Mouse (Mus musculus): Measurements from ENCODE around the gene Rb1.

DNA sequence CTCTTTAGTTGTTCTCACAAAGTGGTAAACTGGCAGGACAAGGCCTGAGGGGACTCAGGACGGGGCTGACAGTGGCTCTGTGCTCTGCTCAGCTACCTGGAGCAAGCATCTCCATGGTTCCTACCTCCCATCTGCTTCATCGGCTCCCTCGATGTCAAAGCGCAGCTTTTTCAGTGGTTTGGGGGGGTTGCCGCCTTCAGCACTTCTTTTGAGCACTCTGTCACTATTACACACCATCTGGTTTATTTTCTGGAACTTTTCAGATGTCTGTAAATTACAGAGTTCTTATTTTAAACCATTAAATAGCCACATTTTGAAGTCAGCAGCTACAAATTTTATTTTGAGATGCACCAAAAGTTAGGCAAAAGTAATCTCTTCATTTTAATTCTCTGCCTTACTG is 126.6 kb downstream of the Rb1 start:
- TF ChIP-seq GATA1 (IDR thresholded peaks at IDR 0.05; ENCODE audit: low read length) (no peak), TAL1 (IDR thresholded peaks at IDR 0.05; ENCODE audit: low read length) (no peak)
